Mouse (Mus musculus): ENCODE measurements at regions not wholly inside any gene's neighbourhood (a gene's known extent, or its start where the extent isn't known, plus 50 kb on each side); places are given as distances from the start of the nearest gene placed in this dataset.

- DNase-seq (ENCODE audit: low spot score in 2 of 2): no peak
Measured at GRCm38 (mm10) chr6:55627228-55627627, 53.8 kb downstream of the Neurod6 start.

GRCm38 (mm10) chr6:55620366-55620765, 60.7 kb downstream of the Neurod6 start:
- DNase-seq (ENCODE audit: low spot score in 2 of 2): no peak

DNA sequence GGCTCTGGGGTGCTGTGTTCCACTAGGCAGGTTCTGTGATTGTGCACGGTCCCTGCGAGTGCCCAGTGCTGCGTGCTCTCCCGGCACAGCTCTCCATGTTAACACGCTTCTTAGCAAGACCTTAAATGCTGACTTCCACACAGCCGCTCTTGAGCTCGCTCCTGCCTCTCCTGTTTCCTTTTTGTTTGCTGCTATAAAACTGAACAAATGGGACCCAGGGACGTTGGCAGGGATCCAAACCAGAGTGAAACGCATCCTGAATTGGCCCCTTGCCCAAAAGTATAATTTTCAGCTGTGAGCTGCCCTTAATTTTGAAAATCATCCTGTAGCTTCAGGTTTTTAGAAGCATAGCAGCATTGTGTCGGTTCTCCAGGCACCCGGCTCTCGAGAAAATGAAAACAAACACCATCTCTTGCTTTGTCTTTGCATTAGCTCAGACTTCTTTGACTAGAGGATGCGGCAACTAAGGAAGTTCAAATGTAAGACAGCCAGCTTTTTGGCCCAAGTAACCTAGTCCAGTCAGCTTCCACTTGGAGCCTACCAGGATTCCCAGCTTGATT, 63.1 kb downstream of the Neurod6 start:
- DNase-seq (ENCODE audit: low spot score in 2 of 2): peak; percentile 79 to 84

- no peak for DNase-seq (ENCODE audit: low spot score in 2 of 2)
Measured at GRCm38 (mm10) chr6:55610395-55610794, 70.7 kb downstream of the Neurod6 start.

- no peak for DNase-seq (ENCODE audit: low spot score in 2 of 2)
Measured at GRCm38 (mm10) chr6:55609976-55610375, 71.1 kb downstream of the Neurod6 start.

DNA sequence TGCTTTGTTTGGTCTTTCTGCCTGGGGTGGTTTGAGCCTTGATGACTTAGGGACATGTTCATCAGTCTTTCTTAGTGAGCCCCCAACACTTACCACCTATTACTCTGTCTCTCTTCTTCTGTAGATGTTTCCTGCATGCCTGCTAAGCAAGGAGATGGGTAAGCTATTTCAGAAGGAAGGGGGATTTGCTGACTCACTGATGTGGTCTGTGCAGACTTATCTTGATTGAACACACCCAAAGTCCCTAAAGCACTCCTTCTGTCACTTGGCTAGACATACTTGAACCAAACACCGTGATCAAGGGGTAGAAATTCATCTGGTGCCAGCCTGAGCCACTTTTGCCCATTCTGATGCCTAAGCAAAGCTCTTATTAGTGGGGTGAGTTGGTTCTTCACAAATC, 72.0 kb downstream of the Neurod6 start:
- no peak for DNase-seq (ENCODE audit: low spot score in 2 of 2)

DNA sequence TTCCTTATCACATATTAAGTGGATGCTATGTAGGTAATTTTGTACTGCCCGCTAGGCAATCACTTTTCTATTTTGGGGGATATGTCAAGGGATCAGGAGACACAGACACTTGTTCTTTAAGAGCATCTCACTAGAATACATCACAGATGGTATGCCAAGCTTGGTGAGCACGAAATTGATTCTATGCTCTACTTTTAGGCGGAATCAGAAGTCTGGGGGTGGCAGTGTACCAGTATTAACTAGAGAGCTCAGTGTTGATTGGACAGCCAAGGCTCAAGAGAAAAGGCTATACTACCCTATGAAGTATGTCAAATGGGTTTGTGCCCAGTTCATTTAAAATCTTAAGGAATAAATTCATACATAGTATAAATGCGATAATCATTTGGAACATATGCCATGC, 84.0 kb downstream of the Neurod6 start:
- DNase-seq (ENCODE audit: low spot score in 2 of 2): peak in 1 of 2 experiments; percentile 40

DNA sequence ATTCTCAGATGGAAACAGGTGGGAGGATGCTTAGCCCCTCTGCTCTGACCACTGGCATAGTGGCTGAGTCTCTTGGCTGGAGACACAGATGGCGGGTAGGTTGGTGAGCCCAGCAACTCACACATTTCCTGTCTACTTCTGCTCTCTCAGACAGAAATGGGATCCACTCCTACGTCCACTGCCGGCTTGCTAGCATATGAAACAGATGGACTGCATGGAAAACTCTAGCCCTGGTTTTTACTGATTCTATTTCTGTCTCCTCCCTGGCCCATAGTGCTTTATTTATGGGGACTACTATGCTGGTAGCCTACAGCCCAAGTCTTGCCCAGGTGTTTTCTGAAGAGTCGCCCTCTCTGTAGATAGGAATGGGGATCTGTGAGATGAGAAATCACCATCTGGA, 88.9 kb downstream of the Neurod6 start:
- peak; percentile 68 to 87 for DNase-seq (ENCODE audit: low spot score in 2 of 2)

DNA sequence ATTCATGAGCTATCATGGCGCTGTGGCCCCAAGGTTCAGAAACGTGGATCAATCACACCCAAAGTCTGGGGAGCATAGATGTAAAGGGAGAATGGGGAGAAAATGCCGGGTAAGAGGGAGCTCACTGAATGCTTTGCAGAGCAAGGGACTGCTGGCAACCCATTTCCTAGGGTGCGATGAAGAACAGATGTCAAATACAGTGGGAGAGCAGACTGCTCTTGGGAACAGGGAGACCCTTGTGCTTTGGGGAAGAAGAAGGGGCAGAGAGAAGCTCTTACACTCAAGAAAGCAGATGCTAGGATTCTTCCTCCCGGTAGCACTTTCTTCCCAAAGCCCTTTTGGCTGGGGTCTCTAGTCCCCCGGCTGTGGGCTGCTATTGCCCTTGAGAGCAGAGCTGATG, 100.0 kb downstream of the Neurod6 start:
- DNase-seq (ENCODE audit: low spot score in 2 of 2): no peak

DNA sequence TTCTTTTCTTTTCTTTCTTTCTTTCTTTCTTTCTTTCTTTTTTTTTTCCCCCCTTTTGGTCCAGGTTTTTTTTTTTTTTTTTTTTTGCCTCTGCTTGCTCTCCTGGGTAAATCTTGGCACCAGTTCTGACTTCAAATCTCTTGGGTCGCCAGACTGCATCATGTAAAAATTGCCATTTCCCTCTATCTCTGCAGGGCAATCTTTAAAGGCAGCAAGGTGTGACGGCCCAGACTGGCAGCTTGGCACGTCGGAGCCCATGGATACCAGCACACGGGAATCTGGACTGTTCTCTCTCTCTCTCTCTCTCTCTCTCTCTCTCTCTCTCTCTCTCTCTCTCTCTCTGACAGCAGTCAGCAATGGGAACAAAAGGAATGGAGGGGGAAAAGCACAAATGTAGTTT, 101.0 kb downstream of the Neurod6 start:
- no peak for DNase-seq (ENCODE audit: low spot score in 2 of 2)

GRCm38 (mm10) chr6:55579611-55580010, 101.5 kb downstream of the Neurod6 start:
- no peak for DNase-seq (ENCODE audit: low spot score in 2 of 2)

DNA sequence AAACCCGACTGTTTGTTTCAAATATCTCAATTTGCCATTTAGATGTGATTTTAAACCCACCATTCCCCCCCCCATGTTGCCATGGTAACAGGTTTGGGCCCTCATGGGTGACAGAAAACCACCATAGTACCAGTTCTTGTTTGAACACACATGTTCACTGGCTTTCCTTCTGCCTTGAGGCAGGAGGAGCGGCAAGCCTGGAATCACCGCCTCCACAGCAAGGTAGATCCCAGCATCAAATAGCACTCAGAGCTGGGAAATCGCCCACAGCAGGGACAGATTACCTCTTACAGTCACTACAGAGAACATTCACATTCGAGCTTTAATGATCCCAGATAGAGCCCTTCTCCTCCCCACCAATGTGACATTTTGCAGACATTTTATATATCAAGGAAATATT, 102.0 kb downstream of the Neurod6 start:
- peak; percentile 53 to 56 for DNase-seq (ENCODE audit: low spot score in 2 of 2)

DNA sequence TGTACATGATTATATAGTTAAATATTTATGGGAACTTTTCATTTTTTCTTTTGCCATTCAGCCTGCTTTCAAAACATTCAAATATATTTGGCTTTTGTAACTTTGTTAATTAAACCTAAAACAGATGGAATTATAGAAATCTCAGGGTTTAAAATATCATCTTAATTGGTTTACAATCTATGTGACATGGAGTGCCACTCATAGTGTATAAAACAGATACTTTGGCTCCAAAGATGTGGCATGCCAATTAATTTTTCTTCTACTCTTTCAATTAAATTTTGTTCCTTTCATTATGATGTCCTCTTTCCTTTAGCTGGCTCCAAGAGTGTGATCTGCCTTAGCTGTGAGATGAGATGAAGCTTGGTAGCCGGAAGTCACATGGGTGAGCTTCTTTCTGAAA, 103.0 kb downstream of the Neurod6 start:
- DNase-seq (ENCODE audit: low spot score in 2 of 2): no peak

GRCm38 (mm10) chr6:55567521-55567920, 113.5 kb downstream of the Neurod6 start:
- DNase-seq (ENCODE audit: low spot score in 2 of 2): no peak

DNA sequence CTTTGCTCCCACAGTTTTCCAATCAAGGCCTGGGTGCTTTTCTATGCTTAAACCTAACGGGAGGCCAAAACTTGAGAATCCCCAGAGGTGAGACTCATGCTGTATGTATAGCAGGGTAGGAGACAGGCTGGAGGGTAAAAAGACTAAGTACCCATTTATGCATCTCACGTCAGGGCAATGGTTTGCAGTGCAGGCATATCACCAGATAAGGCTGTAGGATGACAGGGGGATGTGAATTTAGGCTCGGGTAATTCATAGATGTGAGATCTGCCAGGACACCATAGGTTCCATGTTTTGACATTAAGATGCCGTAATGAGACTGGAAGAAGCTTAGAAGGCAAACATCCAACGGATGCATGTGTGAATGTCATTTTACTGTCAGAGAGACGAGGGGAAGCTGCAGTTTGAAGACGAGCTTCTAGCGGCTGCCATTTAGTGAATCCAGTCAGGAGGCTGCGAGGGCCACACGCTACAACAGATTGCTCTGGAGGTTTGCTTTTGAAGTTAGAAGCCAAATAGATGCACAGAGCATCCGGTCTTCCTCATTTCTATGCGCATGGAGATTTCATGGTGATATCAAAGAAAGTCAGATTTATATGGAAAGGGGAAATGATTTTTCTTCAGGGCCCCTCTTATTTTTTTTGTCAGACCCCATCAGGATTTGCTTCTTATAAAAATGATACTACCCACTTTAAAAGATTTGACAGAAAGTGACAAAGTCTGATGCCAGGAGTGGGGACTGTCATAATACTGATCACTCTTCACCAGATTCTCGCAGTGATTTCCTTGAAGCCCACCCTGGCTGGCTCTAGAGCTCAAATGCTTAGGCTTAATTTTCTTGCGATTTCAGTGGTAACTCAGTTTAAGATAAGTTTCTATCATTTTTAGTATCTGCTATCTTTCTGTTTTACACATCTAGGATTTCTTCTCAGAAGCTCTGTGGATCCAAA, 113.8 kb downstream of the Adcyap1r1 start:
- DNase-seq (ENCODE audit: low spot score in 2 of 2): no peak

GRCm38 (mm10) chr6:55560606-55561005, 108.8 kb downstream of the Adcyap1r1 start:
- DNase-seq (ENCODE audit: low spot score in 2 of 2): peak in 1 of 2 experiments; percentile 41

DNA sequence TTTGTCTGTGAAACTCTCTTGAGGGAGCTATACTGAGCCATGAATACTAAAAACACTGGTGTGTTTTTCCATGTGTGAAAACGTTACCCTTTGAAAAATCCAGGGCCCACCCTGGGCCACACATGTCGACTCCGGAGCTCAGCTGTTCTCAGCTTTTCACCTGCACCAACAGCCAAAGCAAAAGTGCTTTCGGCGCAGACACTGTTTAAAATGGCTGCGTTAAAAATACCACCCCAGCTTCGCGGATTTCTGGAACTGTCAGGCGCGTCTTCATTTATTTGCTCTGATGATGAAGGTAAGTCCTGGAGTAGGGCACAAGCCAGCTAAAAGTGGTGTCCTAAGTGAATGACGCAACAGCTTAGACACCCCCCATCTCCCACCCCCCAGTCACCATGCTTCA, 108.0 kb downstream of the Adcyap1r1 start:
- DNase-seq (ENCODE audit: low spot score in 2 of 2): no peak

Data from right cerebral cortex, postnatal 10 days (tissue).